Mouse (Mus musculus) heart, postnatal 4 days (tissue): ENCODE measurements around the gene Pam. TPM values are rescaled to one million over a fixed set of nuclear protein-coding genes. Genes with fewer than 3 reads are reported as not detected.

Experiments
- DNase-seq: peaks from one replicate; pipeline ENCODE4 v3.0.0; 2021
- total RNA-seq, 2 experiments: library from RNA; stranded (reverse); gene quantifications; 2 replicates each; pipeline ENCODE4 v1.2.3; 2021

The Pam gene
- total RNA-seq, 2 experiments from 2014 or later, result 888 to 905 TPM

DNA sequence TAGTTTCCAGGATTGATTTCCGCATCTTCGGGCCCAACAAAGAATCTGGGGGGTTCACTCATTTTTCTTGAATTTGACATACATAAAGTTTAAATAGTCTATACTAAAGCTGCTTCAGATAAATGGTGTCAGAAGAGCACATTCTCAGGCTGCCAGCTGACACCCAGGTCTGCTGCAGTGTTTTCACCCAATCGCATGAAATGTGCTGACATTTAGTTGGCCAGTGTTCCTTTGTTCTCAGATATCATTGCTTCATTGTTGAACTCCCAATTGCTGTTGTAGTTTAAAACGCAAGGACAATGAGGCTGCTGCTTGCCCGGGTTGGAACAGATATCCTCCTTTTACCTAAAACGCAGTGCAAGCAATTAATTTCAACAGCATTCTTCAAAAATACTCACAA is 334.0 kb downstream of the Pam start:
- DNase-seq, result peak; percentile 42

- DNase-seq, result peak; percentile 33
Measured at GRCm38 (mm10) chr1:97760598-97760997, 334.8 kb downstream of the Pam start.

- DNase-seq, result no peak
Measured at GRCm38 (mm10) chr1:97759841-97760240, 335.6 kb downstream of the Pam start.

DNA sequence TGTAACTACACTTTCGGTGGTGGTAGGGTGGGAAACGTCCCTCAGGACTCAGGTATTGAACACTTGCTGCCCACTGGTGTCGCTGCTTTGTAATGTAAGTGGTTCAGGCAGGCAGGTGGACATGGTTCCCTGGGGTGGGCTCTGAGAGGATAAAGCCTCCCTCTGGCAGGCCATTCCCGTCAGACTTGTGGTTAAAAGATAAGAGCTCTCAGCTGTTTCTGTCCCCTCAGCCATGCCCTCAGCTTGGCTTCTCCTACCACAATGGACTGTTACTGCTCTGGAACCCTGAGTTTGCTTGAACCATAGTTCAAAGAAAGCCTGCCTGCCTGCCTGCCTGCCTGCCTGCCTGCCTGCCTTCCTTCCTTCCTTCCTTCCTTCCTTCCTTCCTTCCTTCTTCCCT is 341.1 kb downstream of the Pam start:
- DNase-seq, result no peak

DNA sequence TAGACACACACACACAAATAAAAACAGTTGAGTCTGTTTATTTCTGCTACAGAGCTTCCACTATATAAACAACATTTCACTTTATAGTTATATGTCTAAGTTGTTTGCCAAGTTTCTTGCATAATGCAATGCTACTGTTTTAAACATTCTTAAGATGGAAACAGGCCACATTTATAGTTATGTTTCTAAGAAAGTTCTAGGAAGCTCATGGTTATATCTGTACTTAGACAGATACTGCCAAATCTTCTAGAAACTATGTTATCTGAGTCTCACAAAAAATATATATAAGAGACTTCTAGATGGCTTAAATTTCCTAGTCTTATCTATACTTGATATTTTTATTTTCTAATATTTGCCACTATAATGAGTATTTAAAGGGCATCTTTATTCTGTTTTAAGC is 342.2 kb downstream of the Pam start:
- DNase-seq, result no peak

GRCm38 (mm10) chr1:97748163-97748562 is 347.3 kb downstream of the Pam start:
- no peak for DNase-seq

- no peak for DNase-seq
Measured at GRCm38 (mm10) chr1:97746261-97746660, 349.2 kb downstream of the Pam start.

- DNase-seq, result no peak
Measured at GRCm38 (mm10) chr1:97745712-97746111, 349.7 kb downstream of the Pam start.
